Mouse (Mus musculus) urinary bladder, postnatal 10 days (tissue): ENCODE data around the gene Scaf4.
"Not testable (repeated sequence)": the region's sequence is repeated elsewhere in the genome, so short reads cannot be mapped to it uniquely, and the experiment has no call there.

Experiments used
- DNase-seq: peaks from one replicate; pipeline ENCODE4 v3.0.0; 2022; ENCODE audit warnings: low spot score

Scaf4 gene

DNA sequence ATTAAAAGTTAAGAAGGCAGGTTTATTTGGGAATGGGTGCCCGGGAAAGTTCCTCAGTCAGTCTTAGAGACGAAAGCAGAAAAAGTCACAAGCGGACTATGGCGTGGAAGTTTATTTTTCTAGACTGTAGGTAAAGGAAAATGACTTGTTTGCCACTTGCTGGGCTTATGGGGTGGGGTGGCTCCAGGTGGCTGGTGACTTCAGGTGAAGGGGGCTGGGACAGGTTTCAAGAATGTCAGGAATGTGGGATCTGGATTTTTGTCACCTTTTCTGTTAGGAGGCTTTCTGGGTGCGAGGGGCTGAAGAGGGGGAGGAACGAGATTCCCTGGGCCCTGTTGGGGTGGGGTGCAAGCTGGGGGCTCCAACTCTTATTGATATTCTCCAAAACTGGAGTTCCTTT lies 7.4 kb upstream of the Scaf4 start:
- DNase-seq: no peak

DNA sequence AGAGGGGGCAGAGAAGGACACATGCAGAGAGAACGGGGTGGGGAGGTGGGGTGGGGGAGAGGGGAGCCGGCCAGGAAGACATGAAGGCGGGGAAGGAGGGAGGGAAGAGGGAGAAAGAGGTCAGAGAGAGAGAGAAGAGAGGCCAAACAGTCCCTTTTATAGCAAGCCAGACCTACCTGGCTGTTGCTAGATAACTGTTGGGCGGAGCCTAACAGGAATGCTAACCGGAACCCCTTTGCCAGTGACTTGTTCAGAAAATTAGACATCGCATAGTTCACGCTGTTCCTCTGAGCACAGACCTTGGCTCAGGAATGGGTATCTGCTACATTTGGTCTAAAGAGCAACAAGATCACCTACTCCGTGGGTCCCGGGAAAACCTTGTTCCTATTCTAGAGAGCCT lies 6.7 kb upstream of the Scaf4 start:
- no peak for DNase-seq

DNA sequence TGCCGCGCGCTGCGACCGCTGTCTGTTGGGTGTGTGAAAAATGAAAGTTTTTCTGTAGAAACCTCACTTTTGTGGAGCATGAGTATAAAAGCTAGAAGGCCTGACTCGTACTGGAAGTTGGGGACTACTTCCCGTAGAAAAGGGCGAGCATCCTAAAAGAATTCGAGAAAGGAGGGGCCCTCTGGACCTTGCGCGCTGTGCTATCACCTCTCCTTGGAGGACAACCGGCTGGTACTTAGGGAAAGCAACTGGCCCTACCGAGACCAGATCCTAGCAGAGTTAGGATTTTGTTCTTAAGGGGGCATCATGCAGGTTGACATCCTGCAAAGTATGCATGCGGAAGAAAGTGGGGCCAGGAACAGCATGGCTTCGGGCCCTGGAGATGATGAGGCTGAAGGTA lies 613 bp upstream of the Scaf4 start:
- no peak for DNase-seq

DNA sequence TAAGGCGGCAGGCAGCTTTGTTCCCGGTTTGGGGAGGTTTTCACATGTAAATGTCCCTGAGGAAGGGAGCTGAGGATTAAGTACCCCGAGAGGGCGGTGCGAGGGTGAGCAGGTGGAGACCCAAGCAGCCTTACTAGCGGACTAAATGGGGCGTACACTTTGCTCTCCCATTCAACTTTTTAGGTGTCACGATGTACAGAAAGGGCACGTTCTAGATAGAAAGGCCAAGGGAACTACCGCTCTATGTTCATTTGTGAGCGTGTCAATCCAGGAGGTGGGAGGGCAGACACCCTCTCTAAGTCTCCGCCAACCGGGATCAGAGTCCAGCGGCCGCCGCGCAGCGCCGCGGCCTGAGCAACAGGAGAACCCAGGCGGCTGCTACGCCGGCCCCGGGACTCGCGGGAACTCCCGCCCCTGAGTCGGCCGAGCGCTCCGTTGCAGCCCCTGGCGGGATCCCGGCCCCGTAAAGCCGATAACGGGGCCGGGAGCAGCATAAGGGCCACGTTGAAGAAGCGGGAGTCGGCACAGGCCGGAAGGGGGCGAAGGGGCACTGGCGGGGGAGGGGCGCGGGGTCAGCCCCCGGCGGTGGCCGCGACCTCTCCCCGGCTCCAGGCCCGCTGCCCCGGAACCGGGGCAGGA lies 918 bp downstream of the Scaf4 start:
- DNase-seq: no peak

DNA sequence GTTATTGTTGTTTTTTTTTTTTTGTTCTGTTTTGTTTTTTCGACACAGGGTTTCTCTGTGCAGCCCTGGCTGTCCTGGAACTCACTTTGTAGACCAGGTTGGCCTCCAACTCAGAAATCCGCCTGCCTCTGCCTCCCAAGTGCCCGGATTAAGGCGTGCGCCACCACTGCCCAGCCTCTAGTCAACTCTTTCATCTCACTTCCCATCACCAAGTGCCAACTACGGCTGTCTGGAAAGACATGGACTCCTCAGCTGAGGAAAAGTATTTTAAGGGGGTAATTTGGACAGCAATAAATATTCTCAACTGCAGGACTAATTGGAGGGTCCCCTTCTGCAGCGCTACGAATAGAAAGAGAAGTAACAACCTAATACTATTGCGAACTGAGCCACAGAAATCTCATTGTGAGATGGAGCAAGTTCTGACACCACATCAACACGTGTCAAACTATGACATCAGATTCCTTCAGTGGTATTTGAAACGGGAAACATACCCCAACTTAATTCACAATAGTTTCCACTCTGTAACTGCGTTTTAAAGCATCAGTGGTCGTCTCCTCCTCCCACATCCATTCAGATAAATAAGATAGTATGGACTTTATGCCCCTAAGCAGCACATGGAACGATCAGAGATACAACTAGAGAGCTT lies 1.6 kb downstream of the Scaf4 start:
- no peak for DNase-seq

DNA sequence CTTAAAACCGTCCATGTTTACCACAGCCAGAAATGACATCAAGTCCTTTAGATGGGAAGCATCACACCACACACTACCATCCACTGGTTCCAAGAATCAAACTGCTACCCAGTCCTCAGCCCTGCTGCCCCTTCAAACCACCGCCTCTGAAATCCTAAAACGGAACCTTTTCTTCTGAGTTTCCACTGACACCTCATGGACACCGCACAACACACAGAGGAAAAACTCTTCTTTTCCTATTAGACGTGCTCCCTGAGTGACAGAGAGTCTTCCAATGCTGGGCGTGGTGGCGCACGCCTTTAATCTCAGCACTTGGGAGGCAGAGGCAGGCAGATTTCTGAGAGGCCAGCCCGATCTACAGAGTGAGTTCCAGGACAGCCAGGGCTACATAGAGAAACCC lies 2.9 kb downstream of the Scaf4 start:
- no peak for DNase-seq

DNA sequence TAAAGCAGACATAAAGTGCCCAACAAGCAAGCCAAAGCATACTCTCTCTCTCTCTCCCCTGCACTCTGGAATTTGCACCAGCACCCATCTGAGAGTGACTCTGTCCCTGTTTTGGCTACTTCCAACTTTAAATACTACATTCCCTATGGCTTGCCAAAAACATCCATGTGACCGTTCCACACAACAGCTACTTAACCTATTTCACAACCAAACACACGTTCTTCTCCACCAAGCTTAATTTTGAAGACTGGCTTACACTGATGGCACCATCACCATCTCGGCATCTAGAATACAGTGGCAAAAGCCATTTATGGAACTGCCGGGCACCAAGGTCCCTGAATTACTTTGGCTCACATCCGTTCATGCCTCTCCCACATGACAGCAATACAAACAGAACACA lies 3.3 kb downstream of the Scaf4 start:
- DNase-seq: no peak

DNA sequence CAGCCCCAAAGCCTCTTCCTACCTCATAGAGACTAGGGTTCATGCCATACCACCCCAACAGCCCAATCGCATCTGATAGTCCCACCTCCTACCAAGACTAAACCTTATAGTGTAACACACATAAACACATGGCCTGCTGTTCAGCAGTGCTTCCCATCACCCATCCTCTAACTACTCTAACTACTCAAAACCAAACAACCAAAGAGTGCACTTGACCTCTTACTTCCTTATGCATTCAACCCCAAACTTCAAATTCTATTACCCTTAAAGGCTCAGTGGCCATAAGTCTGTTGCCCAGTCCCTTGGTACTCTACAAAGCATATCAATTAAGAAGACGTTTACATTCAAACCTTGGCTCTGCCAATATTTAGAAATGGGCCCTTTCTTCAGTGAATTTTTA lies 3.8 kb downstream of the Scaf4 start:
- DNase-seq: no peak

DNA sequence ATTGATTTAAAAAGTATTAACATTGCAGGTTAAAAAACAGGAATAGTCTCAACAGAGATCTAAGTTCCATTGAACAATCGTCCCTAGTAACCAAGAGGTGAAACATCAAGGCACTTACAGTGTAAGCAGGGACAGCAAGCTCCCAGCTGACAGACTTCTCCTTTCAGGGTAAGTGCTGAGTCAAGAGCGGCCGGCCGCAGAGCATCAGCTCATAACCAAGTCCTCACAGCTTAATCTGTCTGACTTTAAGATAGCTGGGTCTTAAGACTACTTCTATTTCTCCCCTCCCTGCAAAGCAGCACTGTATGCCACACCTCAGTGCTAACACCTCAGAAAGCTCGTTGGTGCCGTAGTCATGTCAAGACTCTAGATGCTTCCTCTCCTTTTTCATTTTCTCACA lies 5.2 kb downstream of the Scaf4 start:
- DNase-seq: no peak

DNA sequence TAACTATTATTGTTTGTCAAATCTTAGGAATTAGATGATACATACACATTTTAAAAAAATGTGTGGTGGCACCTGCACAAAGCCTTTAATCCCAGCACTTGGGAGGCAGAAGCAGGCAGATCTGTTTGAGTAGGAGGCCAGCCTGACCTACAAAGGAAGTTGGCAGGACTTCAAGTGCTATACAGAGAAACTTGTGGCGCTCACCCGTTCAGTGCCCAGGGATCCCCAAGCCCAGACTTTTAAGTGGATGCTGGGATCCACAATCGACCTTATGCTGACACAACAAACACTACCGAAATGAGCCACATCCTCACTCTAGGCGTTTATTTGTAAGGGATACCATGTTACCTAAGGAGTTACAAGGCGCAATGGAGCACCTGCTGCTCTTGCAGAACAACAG lies 8.8 kb downstream of the Scaf4 start:
- DNase-seq: no peak

DNA sequence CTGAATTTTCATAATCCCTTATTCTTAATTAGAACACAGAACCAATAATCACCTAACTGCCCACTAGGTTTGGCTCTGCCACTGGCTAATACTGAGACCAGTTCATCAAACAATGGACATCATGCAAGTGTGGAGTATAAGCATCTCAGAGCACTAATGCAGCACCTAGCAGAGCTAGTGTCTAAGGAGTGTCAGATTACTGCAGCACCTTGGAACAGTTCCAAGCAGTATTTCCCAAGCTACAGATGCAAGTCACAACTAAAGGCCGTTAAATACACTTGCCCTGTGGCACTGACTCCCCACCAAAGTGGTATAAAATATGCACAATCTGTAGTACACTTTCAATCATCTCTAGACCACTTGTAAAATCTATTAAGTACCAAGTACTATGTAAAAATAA lies 17.7 kb downstream of the Scaf4 start:
- DNase-seq: no peak

DNA sequence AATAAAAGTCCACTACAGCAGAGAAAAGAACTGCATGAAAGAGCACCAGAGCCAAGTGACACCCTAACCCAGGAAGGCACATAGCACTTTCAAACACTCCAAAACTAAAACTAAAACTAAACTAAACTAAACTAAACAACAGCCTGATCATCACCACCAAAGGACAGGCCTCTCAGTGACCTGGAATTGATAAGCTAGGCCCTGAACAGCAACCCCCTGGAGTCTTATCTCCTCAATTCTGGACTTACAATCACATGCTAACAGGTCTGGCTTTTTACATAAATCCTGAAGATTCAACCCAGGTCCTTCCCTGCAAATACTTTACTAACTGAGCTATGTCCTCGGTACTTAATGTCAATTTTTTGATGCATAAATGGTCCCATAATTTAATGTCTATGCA lies 19.2 kb downstream of the Scaf4 start:
- DNase-seq: no peak

DNA sequence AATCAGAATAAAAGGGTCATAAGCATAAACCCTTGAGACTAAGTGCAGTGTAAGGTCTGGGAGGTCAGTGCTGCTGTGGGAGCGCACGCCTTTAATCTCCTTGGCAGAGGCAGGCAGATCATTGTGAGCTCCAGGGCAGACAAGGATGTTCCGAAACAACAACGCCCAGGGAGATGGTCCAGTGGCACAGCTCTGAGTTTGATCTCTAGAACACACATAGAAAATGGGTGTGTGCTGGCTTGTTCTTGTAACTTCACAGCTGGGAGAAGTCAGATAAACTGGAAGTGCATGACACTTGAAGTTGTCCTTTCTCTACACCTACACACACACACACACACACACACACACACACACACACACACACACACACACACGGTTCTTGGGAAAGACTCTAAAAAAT lies 20.3 kb downstream of the Scaf4 start:
- no peak for DNase-seq

DNA sequence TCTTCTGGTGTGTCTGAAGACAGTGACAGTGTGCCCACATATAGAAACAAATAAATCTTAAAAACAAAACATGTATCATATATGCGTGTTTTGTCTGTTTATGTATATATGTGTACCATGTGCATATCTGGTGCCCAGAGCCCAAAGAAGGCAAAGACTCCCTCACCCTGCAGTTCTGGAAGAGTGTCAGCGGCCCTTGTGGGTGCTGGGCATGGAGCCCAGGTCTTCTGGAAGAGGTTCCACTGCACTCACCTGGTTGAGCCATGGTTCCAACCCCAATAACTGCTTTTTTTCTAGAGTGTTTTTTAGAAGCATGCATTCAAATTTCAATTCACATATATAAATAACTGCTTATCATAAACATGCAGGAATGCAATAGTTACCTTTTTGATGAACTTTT lies 22.5 kb downstream of the Scaf4 start:
- no peak for DNase-seq

DNA sequence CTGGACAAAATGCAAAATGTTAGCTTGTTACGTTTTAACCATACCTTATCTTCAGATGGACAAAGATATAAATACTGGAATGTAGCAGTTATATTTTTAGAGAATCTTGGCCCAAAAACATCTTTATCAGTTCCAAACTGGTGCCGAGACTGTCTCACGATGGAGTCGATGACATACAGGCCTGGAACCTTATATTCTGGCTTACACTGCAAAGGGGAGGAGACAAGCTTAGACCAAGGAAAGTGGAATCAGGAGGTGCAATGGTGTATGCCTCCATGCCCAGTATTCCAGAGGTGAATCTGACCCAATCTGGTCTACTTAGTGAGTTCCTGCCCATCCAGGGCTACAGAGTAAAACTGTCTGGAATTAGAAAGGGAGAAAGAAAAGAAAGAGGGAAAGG lies 24.2 kb downstream of the Scaf4 start:
- DNase-seq: no peak

DNA sequence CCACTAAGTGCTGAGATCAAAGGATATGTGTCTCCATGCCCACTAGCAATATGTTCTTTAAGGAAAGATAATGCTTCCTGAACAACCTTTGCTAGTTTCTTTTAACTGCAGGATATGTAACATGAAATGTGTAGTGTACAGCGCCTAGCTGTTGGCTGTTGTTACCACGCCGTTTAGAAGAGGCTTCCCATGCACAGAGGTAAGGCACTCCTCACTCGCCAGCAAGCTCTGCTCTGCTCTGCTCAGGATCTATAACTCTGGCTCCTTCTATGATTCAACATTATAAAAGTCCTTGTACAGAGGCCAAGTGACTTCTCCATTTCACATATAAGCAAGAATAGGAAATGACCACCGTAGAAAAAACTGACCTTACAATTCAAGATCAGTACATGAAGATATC lies 24.7 kb downstream of the Scaf4 start:
- no peak for DNase-seq

DNA sequence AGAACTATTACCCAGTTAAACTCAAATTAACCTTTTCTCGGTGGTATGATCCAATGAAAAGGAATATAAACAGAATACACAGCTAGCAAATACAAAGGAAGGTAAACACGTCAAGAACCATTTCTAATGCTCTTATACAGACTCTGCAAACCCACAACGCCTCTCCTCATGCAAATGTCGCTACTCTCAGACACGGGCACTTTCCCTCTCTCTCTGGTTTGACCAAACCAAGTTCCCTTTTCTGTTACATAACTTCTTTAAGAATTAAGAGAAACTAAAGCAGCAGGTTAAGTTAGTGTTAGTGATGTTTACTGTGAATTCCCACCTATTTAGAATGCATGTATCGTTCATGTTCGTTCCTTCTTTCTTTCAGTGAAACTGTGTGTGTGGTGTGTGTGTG lies 25.4 kb downstream of the Scaf4 start:
- DNase-seq: no peak

DNA sequence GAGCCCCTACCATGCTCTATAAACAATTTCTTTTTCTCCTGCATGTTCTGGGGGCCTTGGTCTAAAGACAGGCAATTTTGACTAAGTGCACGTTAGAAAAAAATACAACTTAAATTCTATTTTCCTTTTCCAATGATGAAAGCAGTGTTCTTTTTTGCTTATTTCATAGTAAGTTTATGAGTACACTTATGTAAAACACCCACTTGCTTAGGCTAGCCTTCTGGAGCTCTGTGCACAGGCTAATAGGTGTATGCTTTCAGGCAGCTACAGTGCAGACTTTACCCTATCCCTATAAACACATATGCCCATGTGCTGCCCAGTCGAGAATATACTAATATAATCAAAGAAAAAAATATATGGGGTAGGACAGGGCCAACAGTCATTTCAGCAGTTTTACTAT lies 31.8 kb downstream of the Scaf4 start:
- DNase-seq: no peak

DNA sequence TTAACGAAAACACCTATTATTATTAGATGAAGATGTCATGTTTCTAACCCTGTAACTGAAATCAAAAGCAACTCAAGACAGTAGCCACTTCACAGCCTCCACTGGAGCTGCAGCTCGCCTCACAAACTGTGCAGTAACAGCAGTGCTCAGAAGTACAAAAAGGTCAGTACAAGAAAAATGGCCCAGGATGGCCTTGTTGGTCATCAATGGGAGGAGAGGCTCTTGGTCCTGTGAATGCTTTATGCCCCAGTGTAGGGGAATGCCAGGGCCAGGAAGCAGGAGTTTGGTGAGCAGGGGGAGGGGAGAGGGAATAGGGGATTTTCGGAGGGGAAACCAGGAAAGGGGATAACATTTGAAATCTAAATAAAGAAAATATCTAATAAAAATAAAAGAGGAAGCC lies 33.0 kb downstream of the Scaf4 start:
- DNase-seq: not testable (repeated sequence)

DNA sequence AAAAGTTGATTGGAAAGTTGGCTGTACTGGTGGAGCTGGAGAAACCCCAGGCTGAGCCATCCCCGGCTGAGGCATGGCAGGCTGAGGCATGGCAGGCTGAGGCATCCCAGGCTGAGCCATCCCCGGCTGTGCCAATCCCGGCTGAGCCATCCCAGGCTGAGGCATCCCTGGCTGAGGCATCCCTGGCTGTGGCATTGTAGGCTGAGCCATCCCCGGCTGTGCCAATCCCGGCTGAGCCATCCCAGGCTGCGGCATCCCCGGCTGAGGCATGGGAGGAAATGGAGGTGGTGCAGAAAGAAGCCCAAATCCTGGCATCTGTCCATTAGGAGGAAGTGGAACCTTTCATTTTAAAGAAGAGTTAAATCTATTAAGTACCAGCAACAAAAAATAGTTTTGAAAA lies 34.2 kb downstream of the Scaf4 start:
- DNase-seq: no peak

DNA sequence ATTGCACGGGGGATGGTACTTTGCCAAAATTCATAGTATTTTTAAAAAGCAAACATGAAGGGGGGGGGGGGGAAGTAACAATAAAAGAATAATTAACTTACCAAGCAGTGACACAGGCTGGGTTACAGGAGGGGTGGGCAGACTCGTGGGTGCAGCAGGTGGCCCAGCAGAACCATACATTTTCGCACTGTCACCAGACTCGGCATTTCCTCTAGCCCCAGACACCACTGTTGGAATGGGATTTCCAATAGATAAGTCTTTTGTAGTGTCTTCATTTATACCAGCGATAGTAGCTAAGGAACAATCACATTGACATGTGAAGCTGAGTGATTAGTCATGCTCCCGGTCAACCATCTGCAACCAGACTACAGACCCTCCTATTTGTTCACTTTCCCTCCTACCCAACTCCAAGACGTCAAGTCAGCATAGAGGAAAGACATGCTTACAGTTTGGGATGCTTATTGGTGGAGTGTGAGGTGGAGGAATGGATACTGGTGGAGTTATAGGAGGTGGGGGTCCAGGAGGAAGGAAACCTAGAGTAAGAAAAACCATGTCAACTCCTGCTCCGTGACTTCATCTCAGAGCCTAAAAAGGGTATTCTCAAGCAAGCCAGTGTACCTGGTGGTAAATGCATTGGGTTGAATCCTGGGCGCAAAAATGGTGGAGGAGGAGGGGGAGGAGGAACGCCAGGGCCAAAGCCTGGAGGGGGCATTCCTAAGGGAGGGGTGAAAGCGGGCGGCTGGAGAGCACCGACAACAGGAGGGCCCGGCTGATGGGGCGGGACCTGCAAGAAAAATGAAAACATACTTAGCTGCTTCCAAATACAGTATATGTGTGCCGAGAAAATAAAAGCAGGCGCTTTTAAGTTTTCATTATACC lies 41.6 kb downstream of the Scaf4 start:
- DNase-seq: no peak

DNA sequence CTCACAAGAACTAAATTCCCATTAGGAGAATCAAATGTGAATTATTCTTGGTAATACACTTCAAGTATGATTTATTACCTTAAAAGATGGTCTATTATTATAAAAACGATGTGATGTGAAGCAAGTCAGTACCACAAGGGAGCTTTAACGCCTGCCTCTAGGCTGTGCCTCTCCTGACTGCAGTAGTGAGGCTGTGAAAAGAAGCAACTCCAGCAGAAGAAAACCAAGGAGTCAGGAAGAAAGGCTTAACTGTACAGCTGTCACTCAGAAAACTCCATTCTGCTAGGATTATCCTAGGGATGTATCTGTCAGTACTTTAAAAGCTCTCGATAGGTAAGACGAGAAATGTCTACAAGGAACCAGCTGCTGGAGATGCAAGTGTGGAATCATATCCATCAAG lies 42.4 kb downstream of the Scaf4 start:
- no peak for DNase-seq

DNA sequence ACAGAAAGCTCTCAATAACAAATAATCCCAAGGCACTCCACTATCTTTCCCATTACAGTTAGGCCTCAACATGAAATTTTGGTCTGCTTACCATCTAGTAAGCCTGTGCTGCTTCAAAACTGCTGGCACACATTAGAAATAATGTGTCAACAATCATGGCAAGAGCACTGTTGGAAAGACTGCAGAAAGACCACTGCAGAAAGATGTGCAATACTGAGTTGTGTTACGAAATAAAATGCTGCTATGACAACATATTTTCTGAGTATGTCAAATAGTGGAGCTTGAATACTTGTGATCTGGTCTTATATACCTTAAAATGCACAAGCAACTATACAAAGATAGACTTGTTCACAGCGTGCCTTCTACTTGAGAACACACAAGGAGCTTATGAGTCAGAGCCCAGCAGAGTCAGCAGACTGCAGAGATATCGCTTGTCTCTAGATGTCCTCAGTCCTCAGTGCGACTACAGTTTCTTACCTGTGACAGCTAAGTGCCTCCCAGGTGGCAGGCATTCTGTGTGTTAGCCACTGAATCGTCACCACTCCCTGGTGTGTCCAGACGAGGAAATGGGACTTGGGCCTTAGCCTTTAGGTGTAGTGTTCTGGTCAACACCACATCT lies 45.1 kb downstream of the Scaf4 start:
- no peak for DNase-seq
